Mouse (Mus musculus) midbrain, postnatal 0 days (tissue): Measurements from ENCODE around the gene Dab2ip. TPM values are rescaled to one million over a fixed set of nuclear protein-coding genes. Genes with fewer than 3 reads are reported as not detected.

Experiments used
- ATAC-seq: fragments of 200-750 bp; cut with Nextera tagmentation; 2 replicates; pipeline ENCODE4 v1.8.0; 2017; ENCODE audit warnings: moderate number of reproducible peaks, mild to moderate bottlenecking, moderate TSS enrichment, moderate library complexity; ENCODE audit not compliant: low FRiP score
- DNase-seq: peaks from one replicate; pipeline ENCODE4 v3.0.0-alpha.2; 2015; ENCODE audit warnings: low spot score
- H3K27ac ChIP-seq: fragments of 300-500 bp; sonication (generic); 2 replicates; pipeline ENCODE4 v1.5.1; 2014; ENCODE audit warnings: low read depth, mild to moderate bottlenecking, low read length, mixed read lengths
- H3K27me3 ChIP-seq: fragments of 300-500 bp; sonication (generic); 2 replicates; pipeline ENCODE4 v1.6.1; 2014; ENCODE audit warnings: low read length, control low read depth, mixed read lengths; ENCODE audit not compliant: insufficient read depth
- H3K36me3 ChIP-seq: fragments of 300-500 bp; sonication (generic); 2 replicates; pipeline ENCODE4 v1.6.1; 2014; ENCODE audit warnings: low read length, control low read depth, mixed read lengths; ENCODE audit not compliant: insufficient read depth
- H3K4me1 ChIP-seq: fragments of 300-500 bp; sonication (generic); 2 replicates; pipeline ENCODE4 v1.6.1; 2014; ENCODE audit warnings: mild to moderate bottlenecking, control low read depth, antibody characterized with exemption, low read length, mixed read lengths; ENCODE audit not compliant: insufficient read depth
- H3K4me2 ChIP-seq: fragments of 300-500 bp; sonication (generic); 2 replicates; pipeline ENCODE4 v1.6.1; 2014; ENCODE audit warnings: low read depth, mild to moderate bottlenecking, low read length, mixed read lengths; ENCODE audit not compliant: poor library complexity, severe bottlenecking
- H3K4me3 ChIP-seq: fragments of 300-500 bp; sonication (generic); 2 replicates; pipeline ENCODE4 v1.5.1; 2014; ENCODE audit warnings: low read depth, mild to moderate bottlenecking, low read length, moderate library complexity
- H3K9ac ChIP-seq: fragments of 300-500 bp; sonication (generic); replicated peaks from 2 replicates; pipeline ENCODE4 v1.6.1; 2014; ENCODE audit warnings: mild to moderate bottlenecking, low read length, moderate library complexity, mixed read lengths; ENCODE audit not compliant: poor library complexity, severe bottlenecking
- H3K9me3 ChIP-seq: fragments of 300-500 bp; sonication (generic); 2 replicates; pipeline ENCODE4 v1.6.1; 2016; ENCODE audit warnings: low read length, control low read depth
- CTCF ChIP-seq: IDR thresholded peaks from 2 replicates; pipeline ENCODE4 v1.5.1; 2016; ENCODE audit warnings: antibody characterized with exemption, mild to moderate bottlenecking
- WGBS: fragments of 180-500 bp; shearing (Covaris S2); extraction: QIAGEN DNeasy Blood & Tissue Kit; methylation state at CpG from one replicate; pipeline ENCODE4 v1.1.7; 2014; 5-methylcytosine and 5-hydroxymethylcytosine counted together
- polyA plus RNA-seq: library from polyadenylated mRNA; unstranded; fragments of >200 nt; fragmentation: Nextera tagmentation; extraction: Ambion mirVana; gene quantifications from 2 replicates; pipeline ENCODE4 v1.2.1, GENCODE M21; 2015
- total RNA-seq: library from RNA; depleted of rRNA; stranded (reverse); fragments of >200 nt; gene quantifications from 2 replicates; pipeline ENCODE4 v1.2.3, GENCODE M21; 2014

Dab2ip gene
- total and polyA plus RNA-seq, 2 experiments from 2014 or later, result 73.3 to 175 TPM

DNA sequence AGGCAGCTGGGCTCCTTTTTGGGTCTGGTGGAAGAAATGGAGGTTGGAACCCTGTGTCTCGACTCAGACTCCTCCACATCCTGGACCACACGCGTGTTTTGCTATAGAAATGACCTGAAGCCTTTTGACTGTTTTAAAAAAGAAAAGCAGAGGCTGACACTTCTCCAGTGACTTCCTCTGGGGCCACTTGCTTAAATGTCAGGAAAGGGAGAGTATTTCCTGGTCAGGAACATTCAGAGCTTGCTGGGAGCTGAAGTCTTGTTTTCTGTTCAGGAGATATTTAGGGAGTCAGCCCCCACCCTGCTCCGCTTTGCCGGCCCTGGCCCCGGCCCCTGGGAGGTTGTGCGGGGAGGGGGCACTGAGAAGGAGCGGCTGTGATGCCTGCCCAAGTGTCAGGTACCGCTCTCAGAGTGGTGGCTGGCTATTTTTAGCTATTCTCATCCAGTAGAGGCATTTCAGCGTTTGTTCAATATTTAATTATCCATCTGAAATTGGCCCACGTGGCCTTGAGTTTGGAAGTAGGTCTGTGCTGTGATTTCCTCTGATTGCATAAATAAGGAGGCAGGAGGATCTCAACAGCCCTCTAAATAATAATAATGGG lies 69.3 kb downstream of the Dab2ip start:
- H3K27ac ChIP-seq, result peak overlapping the region; percentile 59
- H3K4me2 ChIP-seq, result peak overlapping the region; percentile 12; the same call in 1 of the 2 replicates
- 39% methylated on average over 11 of the region's 11 CpGs for WGBS
- peaks cover 5% of the 10 kb centered on the region; the same call in 1 of the 2 replicates for H3K27me3 ChIP-seq
- no peak for DNase-seq
- no peak overlapping the region for H3K4me3 ChIP-seq
- no peak for TF ChIP-seq CTCF
- peaks cover 24% of the 10 kb centered on the region; the same call in 1 of the 2 replicates for H3K4me1 ChIP-seq
- no peaks in the 10 kb centered on the region for H3K9me3 ChIP-seq
- H3K36me3 ChIP-seq, result no peaks in the 10 kb centered on the region
- no peak for ATAC-seq
- no peak overlapping the region for H3K9ac ChIP-seq

DNA sequence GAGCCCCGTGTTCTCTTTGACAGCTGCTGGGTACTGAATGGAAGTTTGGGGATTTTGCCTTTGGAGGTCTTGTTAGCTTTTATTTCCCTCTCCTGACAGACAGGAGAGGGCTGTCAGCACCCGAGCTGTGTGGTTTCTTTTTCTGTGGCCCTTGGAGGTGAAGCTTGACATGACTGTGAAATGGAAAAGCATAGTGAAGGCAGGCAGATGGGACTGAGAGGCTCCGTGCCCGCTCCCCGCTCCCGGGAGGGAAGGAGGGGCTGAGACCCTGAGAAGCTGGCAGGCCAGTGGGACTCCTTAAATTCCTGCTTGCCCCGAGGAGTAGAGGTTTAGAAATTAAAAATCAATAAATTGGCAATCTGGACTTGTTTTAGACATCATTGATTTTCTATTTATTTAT lies 70.0 kb downstream of the Dab2ip start:
- H3K4me3 ChIP-seq, result no peak overlapping the region
- H3K9ac ChIP-seq, result no peak overlapping the region
- no peaks in the 10 kb centered on the region for H3K36me3 ChIP-seq
- no peak overlapping the region for H3K4me2 ChIP-seq
- peaks cover 5% of the 10 kb centered on the region; the same call in 1 of the 2 replicates for H3K27me3 ChIP-seq
- WGBS, result 39% methylated on average over 7 of the region's 7 CpGs
- ATAC-seq (no peak), DNase-seq (no peak)
- H3K9me3 ChIP-seq, result no peaks in the 10 kb centered on the region
- H3K4me1 ChIP-seq, result peaks cover 20% of the 10 kb centered on the region; the same call in 1 of the 2 replicates
- H3K27ac ChIP-seq, result peak overlapping the region; percentile 59
- no peak for TF ChIP-seq CTCF

DNA sequence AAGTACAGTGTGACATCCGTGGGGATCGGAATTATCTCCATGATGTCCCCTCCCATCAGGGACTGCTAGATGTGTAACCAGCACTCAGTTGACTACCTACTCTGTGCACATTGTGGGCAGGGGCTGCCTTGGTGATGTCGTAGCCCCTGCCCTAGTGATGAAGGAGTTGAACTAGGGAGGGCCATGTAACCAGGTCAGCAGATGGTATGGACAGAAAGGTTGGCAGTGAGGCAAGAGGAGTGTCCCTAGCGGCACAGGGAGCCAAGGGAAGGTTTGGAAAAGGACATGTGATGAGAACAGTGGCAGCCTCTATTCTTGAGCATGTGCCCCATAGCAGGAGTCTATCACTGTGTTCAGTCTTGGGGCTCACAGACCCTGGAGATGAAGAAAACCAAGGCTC lies 70.6 kb downstream of the Dab2ip start:
- ATAC-seq (peak; percentile 20; the same call in 1 of the 2 replicates), DNase-seq (peak; percentile 46)
- Histone ChIP-seq H3K4me2 (no peak overlapping the region), H3K9me3 (no peaks in the 10 kb centered on the region), H3K4me3 (no peak overlapping the region), H3K27ac (no peak overlapping the region), H3K9ac (no peak overlapping the region), H3K4me1 (peaks cover 20% of the 10 kb centered on the region; the same call in 1 of the 2 replicates), H3K36me3 (no peaks in the 10 kb centered on the region), H3K27me3 (peaks cover 5% of the 10 kb centered on the region; the same call in 1 of the 2 replicates)
- TF ChIP-seq CTCF, result no peak
- WGBS, result 85% methylated on average over 4 of the region's 4 CpGs

DNA sequence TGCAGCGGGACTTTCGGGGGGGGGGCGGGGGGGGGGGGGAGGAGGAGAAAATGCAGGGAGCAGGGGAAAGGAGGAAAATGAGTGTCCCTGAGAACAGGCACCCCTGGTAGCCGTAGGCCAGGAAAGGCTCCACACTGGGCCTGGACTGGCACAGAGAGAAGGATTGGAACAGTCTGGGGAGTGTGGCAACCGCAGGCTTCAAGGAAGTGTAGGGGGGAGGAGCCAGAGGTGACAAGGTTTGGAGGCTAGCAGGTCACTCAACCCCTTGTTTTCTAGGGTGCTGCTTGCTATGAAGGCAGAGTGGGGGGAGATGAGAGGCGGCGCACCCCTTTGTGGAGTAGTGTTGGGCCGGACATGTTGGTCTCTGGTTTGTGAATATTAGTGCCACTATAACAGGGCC lies 71.1 kb downstream of the Dab2ip start:
- no peak overlapping the region for H3K4me3 ChIP-seq
- no peaks in the 10 kb centered on the region for H3K9me3 ChIP-seq
- no peaks in the 10 kb centered on the region for H3K36me3 ChIP-seq
- no peak for DNase-seq
- WGBS, result 98% methylated on average over 5 of the region's 8 CpGs
- no peak for TF ChIP-seq CTCF
- peaks cover 17% of the 10 kb centered on the region; the same call in 1 of the 2 replicates for H3K4me1 ChIP-seq
- H3K9ac ChIP-seq, result no peak overlapping the region
- no peak for ATAC-seq
- H3K4me2 ChIP-seq, result no peak overlapping the region
- no peak overlapping the region for H3K27ac ChIP-seq
- H3K27me3 ChIP-seq, result 0 out of 2 replicates have a peak, but pooled peaks cover under 1% of the 10 kb centered on the region

DNA sequence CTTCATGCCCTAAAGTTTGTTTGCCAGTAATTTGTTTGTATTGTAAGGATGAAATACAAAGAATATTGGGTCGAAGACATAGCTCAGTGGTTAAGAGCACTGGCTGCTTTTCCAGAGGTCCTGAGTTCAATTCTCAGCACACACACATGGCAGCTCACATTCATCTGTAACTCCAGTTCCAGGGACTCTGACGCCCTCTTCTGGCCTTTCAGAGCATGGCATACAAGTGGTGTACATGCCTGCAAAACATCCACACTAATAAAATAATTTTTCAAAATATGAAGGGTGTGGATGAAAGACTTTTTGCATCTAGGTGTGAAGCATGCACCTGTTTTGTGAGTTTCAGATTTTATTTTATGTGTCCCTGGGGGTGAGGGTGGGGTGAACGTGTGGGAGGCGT lies 75.3 kb downstream of the Dab2ip start:
- peak; percentile 40 for TF ChIP-seq CTCF
- Histone ChIP-seq H3K27ac (no peak overlapping the region), H3K4me2 (no peak overlapping the region), H3K4me3 (no peak overlapping the region), H3K27me3 (no peaks in the 10 kb centered on the region), H3K36me3 (no peaks in the 10 kb centered on the region), H3K4me1 (peaks cover 3% of the 10 kb centered on the region; the same call in 1 of the 2 replicates), H3K9ac (no peak overlapping the region), H3K9me3 (no peaks in the 10 kb centered on the region)
- DNase-seq (no peak), ATAC-seq (no peak)
- 87% methylated on average over 4 of the region's 4 CpGs for WGBS

DNA sequence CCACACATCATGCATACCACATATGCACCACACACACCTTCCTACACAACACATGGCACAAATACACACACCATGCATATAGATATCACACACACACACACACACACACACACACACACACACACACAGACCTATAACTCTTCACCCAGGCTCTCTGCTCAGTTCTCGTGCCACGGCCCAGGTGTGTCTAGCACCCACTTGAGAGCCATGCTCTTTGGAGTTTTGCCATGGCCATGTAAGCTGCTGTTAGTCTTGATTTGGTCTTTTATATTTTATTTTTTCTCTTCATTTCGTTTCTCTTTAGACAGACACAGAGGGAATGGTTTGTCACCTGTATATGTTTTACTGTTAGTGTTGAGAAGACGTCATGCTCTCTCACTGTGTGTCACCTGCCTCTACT lies 76.9 kb downstream of the Dab2ip start:
- H3K9me3 ChIP-seq, result no peaks in the 10 kb centered on the region
- TF ChIP-seq CTCF, result no peak
- whole genome bisulfite sequencing, result 89% methylated on average over 4 of the region's 4 CpGs
- H3K4me3 ChIP-seq, result no peak overlapping the region
- DNase-seq, result no peak
- no peaks in the 10 kb centered on the region for H3K4me1 ChIP-seq
- H3K36me3 ChIP-seq, result no peaks in the 10 kb centered on the region
- no peak overlapping the region for H3K27ac ChIP-seq
- H3K9ac ChIP-seq, result no peak overlapping the region
- ATAC-seq, result no peak
- no peaks in the 10 kb centered on the region for H3K27me3 ChIP-seq
- H3K4me2 ChIP-seq, result no peak overlapping the region
